Mouse (Mus musculus): Measurements from ENCODE around the gene Dpagt1.
A peak's percentile ranks its signal among the peaks of the same experiment; 100 is the strongest.
"Not testable (repeated sequence)": the region's sequence is repeated elsewhere in the genome, so short reads cannot be mapped to it uniquely, and the experiment has no call there.

Dpagt1 gene

DNA sequence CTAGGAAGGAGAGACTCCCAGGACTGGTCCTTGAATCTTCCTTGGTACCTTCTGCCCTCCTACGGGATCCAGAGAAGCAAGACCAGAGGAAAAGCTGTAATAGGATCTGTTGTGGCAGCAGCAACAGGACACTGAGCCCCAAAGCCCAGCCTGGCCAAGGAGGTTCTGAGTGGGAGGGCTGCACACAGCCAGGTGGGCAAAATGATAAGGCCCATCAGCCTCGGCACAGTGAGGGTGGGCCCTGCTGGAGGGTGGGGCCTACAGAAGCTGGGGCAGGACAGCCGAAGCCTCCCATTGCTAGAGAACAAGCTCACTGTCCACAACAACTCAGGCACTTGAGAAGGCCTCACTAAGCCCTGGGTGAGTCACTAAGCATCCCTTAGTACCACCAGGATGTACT is 16.4 kb downstream of the Dpagt1 start:
- DNase-seq = no peak

DNA sequence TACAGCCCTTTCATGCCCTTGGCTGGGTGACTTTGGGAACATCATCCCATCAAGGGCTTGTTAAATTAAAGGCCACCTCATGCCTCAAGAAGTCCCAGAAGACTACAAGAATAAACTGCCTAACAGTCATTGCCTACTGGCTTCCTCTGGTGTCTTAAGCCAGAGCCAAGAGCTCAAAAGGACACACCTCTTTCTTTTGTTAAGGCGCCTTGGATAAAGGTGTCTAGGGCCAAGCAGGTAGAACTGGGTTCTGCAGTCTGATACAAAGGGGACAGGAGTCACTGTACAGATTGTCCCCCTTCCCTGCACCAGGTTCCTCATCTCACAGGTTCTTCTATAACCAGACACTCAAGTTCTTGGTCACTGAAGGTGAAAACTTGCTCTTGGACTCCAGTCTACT is 16.8 kb downstream of the Dpagt1 start:
- no peak for DNase-seq

DNA sequence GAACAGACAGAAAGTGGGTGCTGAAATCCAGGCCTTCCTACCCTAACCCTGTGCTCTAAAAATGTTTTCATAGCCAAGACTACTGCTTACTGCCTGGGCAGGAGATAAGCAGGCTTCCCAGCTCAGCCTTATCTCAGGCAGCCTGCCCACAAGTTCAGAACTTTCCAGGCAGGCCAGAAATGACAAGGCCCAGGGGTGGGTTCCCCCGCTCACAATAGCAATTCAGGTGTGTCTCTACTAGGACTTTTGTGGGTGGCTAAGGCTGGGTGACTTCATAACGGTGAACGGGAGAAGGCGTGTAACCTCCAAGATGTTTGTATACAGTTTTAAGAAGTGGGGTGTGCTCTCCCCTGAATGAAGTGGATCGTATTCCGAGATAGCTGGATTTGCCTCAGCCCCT is 17.5 kb downstream of the Dpagt1 start:
- DNase-seq = no peak

DNA sequence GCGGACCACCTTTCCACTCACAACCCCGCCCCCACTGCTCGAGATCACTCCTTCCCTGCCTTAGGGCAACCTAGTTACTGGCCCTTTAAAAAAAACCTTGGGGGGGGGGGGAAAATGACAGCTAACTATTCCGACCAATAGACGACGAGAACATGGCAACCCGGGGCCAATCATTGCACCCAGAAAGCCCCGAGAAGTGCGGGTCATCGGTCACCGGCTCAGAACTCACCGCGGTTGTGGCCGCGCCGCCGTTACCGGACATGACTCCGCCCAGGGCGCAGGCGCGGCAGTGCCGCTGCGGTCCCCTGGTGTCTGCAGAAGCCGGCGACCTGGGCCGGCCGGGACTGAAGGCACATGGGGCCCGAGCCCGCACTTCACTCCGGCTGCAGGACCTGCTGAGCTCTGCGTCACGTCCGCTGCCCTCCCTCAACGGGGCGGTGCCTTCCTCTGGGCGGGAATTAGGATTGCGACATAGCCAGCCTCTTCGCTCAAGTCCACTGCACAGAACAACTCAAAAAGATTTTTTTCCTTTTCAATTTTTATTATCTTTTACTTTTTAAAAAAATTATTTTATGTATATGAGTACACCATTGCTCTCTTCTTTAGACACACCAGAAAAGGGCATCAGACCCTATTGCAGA is 18.1 kb downstream of the Dpagt1 start, which contains the start of gene Hmbs:
TSS of gene Hmbs (minus strand) at position 448 of the 641 bp plus-strand sequence.
- peak; percentile 97 for DNase-seq

DNA sequence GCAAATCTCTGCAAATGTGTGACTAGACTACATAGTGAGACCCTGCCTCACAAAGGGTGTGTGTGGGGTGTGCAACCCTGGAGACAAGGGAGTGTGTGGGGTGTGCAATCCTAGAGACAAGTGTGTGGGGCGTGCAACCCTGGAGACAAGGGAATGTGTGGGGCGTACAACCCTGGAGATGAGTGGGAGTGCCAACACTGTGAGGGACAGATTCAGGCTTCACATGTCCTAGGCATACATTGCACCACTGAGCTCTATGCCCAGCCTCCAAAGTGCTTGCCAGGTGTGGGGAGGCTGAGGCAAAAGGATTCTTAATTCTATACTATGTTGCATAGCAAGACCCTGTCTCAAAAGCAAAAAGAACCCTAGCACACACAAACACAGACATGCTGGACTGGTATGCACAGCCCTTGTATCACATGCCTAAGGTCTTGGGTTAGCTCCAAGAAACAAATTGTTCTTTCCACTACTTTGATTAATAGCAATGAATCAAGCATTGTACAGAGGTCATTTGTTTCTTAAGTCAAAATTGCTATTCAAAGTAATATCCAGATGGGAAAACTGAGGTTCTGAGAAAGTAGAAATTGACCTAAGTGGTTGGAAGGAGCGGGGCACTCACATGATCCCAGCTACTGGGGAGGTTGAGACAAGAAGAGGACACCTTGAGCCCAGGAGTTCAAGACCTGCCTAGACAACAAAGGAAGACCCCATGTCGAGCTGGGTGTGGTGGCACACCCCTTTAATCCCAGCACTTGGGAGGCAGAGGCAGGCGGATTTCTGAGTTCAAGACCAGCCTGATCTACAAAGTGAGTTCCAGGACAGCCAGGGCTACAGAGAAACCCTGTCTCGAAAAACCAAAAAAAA is 20.0 kb downstream of the Dpagt1 start:
- no peak for DNase-seq

DNA sequence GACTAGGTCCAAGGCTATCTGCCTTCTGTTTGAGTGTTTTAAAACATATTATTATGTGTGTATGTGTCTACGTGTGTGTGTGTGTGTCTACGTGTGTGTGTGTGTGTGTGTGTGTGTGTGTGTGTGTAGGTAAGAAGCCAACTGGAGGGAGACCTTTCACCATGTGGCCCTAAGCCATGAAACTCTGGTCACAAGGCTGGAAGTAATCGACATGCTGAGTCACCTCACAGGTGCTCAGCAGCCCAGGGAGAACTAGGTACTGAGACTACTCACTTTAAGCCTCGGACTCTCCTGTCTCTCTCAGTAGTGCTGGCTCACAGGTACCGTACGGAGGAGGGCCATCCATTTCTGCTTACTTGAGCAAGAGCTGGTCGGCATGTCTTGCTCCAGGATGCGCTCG is 21.3 kb downstream of the Dpagt1 start:
- no peak for DNase-seq

DNA sequence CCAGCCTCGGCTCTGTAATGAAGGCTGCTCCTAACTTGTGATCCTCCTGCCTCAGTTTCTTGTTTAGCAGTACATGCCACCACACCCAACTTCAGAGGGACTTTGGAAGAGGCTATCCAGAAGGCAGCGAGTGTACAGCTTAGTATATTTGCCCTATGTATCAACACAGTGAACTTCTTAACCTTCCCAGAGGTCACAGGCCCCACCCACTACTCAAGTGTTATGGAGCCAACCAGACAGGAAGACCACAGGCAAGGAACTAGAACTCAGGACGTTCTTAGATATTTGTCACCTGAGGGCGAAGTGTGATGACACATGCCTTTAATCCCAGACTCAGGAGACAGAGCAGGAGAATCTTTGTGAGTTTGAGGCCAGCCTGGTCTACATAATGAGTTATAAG is 21.8 kb downstream of the Dpagt1 start:
- no peak for DNase-seq

DNA sequence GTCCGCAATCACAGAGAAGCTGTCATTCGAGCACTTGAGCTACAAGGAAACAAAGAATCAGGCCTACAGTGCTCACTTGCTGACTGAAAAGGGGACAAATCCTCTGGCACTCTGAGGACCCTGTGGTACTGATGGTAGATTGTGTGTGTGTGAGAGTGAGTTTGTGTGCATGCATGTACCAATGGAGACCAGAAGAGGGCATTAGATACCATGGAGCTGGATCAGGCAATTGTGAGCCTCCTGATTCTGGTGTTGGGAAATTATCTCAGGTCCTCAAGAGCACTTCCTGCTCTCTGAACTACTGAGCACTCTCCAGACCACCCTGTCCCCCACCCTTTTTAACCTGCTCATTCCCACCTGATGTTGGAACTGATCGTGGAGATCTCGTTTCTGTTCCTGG is 22.7 kb downstream of the Dpagt1 start:
- no peak for DNase-seq

DNA sequence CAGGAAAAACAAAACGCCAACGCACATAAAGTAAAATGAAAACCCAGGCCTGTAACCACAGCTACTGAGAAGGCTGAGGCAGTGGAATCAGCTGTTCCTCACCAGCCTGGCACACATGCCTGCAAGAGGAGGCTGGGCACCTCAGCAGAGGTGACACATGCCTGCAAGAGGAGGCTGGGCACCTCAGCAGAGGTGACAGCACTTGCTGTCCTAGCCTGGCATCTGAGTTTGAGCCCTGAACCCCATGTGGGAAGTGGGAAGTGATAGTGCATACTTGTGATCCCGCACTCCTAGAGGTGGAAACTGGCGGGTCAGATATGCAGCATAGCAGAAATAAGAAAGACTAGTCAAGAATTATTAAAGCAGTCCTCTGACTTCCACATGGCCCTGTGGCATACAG is 25.6 kb downstream of the Dpagt1 start:
- DNase-seq = no peak

DNA sequence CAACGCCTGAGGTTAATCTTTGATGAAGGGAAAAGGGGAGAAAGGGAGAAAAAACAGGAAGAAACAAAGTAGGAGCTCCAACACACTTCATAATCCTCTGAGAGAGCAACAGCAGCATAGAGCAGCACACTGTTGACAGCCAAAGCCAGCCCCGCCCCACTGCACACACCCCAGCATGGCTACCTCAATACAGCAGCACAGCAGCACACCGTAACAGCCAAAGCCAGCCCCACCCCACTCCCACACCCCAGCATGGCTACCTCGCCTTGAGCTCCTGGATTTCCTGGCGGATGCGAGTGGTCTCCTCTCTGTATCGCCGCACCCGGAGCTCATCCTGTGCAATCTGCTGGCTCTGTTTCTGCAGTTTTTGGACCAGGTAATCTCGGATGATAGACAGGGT is 26.5 kb downstream of the Dpagt1 start:
- no peak for DNase-seq

DNA sequence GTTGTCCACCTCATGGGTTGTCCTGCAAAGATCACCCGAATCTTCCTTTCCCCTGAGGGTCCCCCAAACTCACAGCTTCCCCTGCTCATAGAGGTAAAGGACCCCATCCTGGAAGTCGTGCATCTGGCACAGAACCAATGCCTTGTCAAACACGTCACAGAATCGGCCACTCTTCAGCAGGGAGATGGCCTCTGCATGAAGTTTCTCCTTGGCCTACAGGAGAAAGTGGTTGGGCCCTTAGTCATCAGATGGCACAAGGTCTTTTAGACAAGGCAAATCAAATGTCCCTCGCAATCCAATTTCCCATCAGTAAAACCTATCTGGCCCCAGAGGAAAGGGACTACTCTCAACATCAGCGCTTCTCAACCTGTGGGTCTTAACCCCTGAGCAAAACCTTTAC is 27.3 kb downstream of the Dpagt1 start:
- no peak for DNase-seq

DNA sequence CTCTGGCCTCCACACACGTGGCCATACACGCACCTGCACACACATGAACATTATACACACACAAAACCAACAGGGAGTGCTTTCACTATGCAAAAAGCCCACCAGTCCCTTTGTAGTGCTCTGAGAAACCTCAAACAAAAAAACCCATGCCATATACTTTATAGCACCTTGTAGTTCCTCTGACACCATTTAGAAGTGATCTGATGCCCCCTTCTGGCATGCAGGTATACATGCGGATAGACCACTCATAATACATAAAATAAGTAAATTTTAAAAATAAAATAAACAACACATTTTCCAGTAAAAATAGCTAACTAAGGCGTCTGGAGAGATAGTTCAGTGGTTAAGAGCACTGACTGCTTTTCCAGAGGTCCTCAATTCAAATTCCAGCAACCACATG is 31.4 kb downstream of the Dpagt1 start:
- DNase-seq = peak; percentile 43

DNA sequence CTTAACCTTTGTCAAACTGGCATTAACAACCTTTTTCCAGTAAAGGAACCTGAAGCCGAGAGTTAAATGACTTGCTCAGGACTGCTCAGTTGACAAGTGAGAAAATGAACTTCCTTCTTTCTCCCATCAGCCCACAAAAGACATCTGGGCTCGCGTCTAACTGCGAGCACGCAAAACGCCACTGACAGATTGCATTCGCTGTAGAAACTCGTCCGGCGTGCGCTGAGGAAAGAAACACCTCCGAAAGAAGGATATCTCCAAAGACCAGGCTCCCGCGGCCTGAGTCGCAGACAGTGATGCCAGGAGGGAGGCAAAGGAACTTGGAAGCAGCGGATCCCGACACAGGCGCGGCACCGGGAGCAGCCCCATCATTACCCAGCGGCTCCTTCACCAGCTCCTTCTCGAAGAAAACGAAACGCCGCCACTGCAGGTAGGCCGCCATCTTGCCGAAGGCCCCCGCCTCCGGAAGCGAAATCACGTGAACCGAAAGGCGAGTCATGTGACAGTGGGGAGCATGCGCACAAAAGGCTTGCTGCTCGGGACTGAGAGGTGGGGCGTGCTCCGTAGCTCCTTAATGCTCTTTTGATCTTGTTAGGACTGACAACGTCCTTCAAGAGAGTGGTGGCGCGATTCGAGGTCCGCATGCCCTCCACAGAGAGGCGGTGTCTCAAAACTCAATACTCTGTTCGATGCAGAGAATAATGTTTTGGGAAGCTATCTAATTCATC is 35.5 kb downstream of the Dpagt1 start, which contains the start of gene Vps11:
TSS of gene Vps11 (minus strand) at position 481 of the 728 bp plus-strand sequence.
- peak; percentile 96 for DNase-seq

DNA sequence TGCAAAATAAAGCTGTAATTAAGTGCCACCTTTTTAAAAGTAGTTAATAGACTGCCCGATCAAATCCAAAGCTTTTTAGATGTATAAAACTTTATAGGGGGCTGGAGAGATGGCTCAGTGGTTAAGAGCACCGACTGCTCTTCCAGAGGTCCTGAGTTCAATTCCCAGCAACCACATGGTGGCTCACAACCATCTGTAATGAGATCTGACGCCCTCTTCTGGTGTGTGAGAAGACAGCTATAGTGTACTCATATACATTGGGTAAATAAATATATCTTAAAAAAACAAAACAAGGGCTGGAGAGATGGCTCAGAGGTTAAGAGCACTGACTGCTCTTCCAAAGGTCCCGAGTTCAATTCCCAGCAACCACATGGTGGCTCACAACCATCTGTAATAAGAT is 36.1 kb downstream of the Dpagt1 start:
- DNase-seq = not testable (repeated sequence)

DNA sequence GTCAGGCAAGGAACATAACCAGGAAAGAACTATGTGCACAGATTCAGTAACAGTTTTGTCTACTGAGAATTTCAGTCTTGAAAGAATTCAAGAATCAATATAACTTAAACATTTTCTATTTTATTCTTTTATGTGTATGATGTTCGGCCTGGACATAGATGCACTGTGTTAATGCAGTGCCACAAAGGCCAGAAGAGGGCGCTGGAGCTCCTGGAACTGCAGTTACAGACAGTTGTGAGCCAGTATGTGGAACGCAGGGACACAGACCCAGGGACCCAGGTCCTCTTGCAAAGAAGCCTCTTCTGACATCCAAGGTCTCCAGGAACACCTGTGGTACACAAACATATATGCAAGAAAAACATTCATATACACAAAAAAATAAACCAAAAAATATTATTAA is 38.7 kb downstream of the Dpagt1 start:
- DNase-seq = peak; percentile 40

DNA sequence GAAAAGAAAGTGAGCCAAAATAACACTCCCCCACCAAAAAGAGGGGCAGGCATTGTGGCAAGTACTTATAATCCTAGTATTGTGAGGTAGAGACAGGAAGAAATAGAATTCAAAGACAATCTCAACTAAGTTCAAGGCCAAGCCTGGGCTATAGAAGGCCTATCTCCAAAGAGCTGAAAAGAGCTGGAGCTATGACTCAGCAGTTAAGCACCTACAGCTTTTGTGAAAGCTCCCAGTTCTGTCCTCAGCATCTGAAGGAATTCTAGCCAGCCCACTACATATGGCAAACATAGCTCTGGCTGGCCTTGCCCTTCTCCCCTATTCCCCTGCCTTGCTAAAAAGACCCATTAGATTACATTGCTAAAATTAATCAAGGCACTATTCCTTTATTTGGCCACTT is 47.6 kb downstream of the Dpagt1 start:
- no peak for DNase-seq

DNA sequence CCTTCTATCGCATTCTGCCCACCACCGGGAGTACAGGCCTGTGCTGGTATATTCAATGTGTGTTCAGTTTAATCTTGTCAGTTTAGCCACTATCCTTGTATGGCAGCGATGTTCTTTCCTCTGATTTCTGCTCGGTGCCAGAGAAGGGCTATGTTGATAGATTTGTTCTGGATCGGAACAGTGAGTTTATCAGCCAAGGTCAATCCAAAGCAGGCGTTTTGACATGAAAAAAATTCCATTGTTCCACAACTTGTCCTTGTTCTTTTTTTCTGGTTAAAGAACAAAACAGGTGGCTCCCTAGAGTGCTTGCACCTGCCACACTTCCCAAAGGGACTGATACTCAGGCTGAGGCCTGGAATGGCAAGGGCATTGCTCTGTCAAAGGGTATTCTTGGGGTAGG is 50.3 kb downstream of the Dpagt1 start:
- no peak for DNase-seq

DNA sequence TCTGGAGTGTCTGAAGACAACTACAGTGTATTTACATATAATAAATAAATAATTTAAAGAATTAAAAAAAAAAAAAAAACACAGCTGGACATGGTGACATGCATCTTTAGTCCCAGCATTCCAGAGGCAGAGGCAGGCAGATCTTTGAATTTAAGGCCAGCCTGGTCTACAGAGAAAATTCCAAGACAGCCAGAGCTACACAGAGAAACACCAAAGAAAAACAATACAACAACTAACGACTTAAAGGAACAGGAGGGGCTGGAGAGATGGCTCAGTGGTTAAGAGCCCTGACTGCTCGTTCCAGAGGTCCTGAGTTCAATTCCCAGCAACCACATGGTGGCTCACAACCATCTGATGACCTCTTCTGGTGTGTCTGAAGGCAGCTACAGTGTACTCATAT is 51.5 kb downstream of the Dpagt1 start:
- not testable (repeated sequence) for DNase-seq

DNA sequence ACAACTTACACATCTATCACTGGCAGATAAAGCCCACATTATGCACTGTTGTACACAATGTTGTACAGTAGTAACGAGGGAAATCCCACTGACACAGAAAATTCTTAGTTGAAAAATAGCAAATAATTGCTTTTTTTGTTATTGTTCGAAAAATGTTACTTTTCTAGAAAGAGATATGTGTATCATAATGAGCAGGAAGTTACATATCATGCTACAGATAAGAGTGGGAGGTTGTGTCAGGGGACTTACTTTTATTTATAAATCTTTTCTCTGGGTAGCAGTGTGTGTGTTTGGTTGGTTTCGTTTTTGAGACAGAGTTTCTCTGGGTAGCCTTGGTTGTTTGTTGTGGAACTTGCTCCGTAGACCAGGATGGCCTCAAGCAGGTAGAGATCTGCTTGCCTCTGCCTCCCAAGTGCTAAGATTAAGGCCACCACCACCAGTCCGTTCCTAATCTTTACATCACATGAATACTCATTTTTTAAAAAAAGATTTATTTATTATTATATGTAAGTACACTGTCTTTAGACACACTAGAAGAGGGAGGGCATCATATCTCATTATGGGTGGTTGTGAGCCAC is 52.4 kb downstream of the Dpagt1 start:
- no peak for DNase-seq

DNA sequence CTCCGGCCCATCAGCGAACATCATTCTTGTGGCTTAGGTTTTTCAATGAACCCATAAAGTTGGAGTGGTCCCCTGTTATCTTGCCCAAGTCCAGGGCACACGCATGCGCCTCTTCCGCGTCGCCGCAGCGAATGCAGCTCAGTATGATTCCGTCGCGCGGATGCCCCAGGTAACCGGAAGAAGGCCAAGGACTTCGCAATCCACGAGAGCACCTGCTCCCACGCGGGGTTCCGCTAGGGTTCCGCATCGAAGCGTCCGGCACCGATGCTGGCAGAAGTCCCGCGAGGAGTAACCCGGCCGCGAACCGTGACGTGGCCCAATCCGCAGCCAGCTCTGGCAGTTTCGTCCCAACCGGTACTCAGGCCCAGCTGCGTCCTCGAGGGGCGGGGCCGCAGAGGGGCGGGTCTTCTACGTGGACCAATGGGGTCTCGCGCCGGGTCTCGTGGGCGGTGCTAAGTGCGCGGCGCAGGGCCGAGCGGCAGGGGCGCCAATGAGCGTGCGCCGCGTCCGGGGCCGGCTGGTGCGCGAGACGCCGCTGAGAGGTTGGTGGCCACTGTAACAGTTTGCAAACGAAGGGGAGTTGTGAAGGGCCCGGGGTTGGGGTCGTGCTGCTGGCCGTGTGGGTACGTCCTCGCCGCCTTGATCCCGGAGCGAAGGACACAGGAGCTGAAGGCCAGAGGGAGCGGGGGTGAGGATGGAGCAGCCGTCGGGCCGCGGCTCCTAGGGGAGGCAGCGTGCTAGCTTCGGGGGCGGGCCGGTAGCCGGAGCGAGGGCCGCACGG is 53.4 kb downstream of the Dpagt1 start, which contains the start of gene Hyou1:
TSS of gene Hyou1 (plus strand) at position 437 of the 781 bp plus-strand sequence.
- DNase-seq = peak; percentile 99

DNA sequence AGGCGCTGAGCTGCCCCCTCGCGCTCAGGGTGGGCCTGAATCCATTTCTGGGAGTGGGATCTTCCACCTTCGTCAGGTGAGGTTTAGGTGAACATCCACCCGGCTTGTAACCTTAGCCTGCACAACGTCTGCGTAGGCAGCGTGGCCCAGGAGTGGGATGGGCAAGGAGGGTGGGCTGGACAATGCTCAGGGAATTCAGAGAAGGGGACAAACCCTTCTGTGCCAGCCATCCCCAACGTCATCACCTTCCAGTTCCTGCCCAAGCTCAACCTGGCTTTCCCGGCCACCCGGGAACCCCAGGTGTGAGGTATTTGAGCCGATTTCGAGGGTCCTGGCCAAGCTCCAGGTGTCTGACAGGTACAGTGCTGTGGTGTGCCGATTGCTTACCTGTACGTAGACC is 54.0 kb downstream of the Dpagt1 start:
- DNase-seq = no peak
